Mouse (Mus musculus): ENCODE data around the gene Atp8b3.

Gene Atp8b3

DNA sequence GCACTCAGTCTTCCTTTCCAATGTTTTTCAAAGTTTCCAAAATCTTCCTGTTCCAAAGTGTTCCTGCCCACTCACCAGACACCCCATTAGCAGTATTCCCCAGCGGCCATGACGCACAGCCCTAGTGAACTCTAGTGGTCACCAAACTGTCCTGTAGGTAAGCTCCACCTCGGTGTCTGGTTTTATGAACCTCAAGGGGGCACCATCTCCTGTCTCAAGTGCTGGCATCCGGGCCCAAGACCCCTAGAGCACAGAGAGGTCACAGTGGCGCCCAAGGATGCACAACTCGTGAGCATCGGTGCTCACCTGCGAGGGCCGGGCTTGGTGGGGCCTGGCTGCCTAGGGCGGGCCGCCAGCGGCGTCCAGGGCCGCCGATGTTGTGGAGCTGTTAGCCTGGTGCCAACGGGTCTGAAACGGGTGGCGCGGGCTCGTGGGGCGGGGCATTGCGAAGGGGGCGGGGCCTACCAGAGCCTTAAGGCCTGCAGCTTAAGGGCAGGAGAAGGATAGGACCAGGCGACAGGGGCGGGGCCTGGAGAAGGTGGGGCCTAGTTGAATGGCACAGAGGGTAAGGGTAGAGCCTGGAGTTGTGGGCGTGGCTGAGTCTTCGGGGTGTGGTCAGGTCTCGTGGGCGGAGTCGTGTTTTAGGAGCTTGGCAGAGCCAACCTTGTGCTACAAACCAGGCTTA is at the start of gene Atp8b3:
Gene Atp8b3, minus strand, starts transcription at position 415 of the 685 bp plus-strand sequence.
- DNase-seq: no peak

DNA sequence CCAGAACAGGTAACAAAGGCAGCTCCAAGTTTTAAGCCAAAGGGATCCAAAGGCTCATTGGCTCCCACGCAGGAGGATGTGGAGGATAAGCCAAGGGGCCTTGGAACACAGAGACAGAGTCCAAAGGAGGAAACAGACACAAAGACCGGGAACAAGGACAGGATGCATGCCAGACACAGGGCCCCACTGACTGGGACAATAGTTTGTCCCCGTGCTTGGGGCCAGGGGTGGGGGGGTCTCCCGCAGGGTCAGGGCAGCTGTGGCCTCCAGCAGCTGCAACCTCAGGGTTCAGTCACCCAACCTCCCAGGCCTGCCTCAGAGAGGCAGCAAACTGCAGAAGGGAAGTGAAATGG is 48.4 kb upstream of the Atp8b3 start:
- DNase-seq: no peak

GRCm38 (mm10) chr10:80586407-80587304 is 47.7 kb upstream of the Atp8b3 start:
- no peak for DNase-seq

DNA sequence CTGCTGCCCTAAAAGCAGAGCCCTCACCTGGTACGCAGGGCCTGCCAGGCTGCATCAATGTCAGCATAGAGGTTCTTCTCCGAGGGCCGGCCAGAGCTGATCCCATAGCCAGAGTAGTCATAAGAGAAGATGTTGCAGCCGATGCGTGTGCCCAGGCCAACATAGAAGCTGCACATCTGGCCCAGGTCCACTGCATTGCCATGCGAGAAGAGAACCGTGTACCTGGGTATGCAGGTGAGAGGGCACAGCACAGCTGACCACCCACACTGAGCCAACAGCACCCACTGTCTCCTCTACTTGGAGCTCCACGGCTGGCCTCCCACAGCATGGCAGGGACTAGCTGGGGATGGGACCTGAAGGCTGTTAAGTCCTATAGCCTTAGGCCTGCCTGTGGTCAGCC is 46.7 kb upstream of the Atp8b3 start:
- no peak for DNase-seq

GRCm38 (mm10) chr10:80584642-80585552 is 46.0 kb upstream of the Atp8b3 start:
- no peak for DNase-seq

DNA sequence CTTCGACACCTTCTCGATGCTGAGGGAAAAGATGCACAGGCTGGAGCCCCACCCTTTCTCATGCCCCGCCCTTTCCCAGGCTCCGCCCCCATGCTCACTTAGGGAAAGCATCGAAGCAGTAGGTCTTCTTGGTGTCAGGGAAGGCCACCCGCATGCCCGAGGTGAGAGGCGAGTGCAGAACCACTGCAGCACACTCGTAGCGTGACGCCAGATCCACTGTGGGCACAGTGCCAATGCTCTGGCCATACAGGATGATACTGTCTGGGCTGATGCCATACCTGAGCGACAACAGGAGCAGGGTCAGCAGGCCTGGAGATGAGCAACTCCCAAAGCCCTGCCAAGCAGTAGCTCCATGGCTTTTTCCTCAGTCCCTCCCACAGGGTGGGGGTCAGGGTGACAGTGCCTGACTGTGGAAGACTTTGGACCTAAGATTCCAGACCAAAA is 45.1 kb upstream of the Atp8b3 start:
- peak in 1 of 2 experiments; percentile 53 for DNase-seq

GRCm38 (mm10) chr10:80583047-80583446 is 44.1 kb upstream of the Atp8b3 start:
- no peak for DNase-seq

DNA sequence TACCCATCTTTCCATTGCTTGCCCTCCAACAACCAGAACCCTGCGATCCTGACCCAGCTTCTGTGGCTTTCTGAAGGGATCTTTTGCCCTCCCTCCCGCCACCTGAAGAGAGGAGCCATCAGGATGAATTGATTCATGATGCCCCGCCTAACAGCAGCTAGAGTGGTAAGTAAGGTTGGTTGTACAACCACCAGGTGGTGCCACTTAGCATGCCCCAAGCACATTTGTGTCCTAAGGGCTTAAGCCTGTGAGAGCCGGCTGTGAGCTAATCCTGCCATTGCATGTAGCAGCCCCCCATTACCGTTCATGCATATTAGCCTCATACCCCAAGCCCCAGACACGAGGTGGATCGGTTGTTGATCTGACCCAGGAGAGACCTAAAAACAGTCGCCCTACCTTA is 40.0 kb upstream of the Atp8b3 start:
- DNase-seq: peak; percentile 62 to 64

DNA sequence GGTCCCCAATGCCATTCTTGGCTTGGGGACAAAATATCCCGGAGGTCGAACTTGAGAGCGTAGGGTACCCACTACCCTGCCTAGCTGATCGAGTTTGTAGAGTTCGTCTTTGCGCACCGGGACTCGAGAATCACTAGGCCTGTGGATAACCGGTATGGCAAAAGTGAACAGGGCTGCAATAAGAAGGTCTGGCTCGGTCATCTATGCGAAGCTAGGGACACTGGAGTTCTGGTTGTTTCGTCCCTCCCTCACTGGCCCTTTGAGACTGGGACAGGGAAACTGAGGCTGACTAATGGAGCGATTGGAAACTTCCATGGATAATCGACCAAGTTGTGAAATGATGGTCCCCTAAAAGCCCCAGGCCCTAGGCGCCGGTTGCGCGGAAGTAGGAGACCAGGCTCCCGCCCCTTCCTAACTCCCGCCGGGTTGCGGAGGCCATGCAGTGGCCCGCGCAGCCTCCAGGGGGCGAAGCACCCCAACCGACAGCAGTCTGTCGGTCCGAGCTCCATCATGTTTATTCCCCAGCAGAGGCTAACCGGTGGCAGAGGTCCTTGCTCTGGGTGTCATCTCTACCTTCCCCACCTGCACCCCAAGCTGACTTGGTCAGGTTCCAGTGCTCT is 39.3 kb upstream of the Atp8b3 start:
- peak; percentile 54 to 72 for DNase-seq

- peak; percentile 70 to 85 for DNase-seq
These were observed 38.5 kb upstream of the Atp8b3 start, which contains the start of gene Klf16 for GRCm38 (mm10) chr10:80577195-80578130. TSS of gene Klf16 (minus strand) at chr10:80577321.

DNA sequence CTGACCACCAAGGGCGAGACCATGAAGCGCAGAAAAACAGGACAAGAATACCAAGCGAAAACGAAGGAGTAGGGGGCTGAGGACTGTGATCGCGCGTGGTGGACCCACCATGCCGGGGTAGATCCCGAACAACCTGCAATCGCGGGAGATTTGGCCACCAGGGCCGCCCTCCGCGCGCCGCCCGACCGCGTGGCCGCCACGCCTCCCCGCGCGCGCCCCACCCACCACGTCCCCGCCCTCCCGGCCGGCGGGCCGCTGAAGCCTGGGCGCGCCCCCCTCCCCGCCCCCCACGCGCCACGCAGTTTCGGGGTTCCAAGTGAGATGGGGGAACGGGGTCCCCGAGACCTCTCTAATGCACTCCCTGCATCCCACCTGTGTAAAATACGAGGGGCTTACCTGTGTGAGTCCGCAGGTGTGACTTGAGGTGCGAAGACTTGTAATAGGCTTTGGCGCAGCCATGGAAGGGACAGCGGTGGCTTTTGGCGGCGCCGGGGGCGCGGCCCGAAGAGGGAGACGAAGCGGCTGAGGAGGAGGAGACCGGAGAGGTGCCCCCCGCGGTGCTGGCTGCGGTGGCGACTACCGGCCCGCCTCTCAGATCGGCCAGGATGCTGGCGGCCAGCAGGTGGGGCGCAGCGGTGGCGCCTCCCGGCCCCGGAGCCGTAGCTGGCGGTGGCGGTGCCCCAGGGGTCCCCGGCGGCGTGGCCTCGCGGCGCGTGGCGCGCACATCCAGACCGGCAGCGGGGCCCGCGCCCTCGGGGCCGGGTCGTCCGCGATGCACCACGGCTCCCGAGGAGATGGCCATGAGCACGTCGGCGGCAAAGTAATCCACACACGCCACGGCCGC is 37.6 kb upstream of the Atp8b3 start:
- peak in 1 of 2 experiments; percentile 57 for DNase-seq

- DNase-seq: no peak
These were observed 37.0 kb upstream of the Atp8b3 start for GRCm38 (mm10) chr10:80575925-80576324.

- DNase-seq: no peak
These were observed 36.0 kb upstream of the Atp8b3 start for GRCm38 (mm10) chr10:80574896-80575295.

- no peak for DNase-seq
These were observed 35.0 kb upstream of the Atp8b3 start for GRCm38 (mm10) chr10:80573944-80574343.

DNA sequence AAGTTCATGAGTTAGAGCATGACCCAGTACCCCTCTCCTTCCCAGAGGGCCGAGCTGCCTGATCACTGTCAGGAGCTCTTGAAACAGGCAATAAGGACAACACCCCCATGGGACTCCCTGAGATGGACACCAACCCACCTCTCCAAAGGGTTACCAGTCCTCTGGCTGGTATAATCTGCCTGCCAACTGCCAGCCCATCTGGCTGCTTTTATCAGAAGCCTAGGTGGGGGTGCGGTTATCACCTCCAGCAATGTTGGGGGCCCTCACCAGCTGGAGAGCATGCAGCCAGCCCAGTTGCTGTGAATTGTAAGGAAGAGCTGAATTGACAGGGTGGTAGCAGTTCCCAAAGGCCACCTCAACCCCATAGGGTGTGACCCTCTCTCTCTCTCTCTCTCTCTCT is 33.6 kb upstream of the Atp8b3 start:
- no peak for DNase-seq

- DNase-seq: peak in 1 of 2 experiments; percentile 52
These were observed 32.2 kb upstream of the Atp8b3 start for GRCm38 (mm10) chr10:80570871-80571836.

DNA sequence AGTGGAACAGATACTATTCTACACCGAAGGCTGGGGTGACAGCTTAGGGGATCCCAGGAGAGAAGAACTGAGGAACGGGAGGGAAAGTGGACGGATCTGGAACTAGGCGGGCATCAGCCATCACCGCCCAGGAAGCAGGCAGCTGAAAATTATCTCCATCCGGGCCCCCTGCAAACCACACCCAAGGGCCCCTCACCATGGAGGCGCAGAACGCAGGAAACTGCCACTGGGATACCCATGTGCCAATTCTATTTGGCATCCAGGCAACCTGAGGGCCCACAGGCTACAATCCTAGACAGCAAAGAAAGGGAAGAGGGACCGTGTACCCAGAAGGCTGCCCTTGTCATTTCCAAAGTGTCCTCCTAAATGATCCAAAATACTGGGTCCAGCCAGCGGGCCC is 31.5 kb upstream of the Atp8b3 start:
- no peak for DNase-seq

DNA sequence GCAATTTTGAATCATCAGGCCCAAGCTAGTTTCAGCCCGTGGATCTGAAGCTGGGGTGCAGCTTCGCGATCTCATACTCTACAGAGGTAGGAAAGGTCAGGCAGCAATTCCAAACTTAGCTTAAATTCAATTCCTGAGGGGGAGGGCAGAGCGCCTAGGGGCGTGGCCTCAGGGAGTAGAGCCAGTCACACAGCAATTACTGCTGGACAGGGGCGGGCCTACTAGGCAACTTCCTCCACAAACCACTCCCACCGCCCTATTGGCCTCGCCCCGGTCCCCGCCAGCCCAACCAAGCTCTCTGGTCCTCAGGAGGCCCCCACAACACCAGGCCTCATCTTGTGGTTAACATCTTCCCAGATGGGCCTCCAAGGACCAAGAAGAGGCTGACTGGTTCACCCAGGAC is 30.7 kb upstream of the Atp8b3 start:
- no peak for DNase-seq

DNA sequence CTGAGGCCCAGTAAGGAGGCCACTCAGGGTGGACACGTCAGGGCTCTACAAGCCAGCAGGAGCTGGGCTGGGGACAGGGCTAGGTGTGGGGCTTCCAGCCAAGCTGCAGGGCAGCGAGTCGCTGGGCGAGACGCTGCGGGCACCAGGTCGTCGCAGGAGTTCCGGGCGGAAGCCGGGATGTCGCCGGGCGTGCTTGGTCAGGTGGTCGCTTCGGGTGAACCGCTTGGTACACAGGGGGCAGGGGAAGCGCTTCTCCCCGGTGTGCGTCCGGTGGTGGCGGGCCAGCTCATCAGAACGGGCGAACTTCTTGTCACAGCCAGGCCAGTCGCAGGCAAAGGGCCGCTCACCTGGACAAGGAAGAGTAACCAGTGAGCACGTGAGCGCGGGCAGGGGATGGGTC is 30.0 kb upstream of the Atp8b3 start:
- DNase-seq: no peak

Data from cerebellum, postnatal 36 days (tissue).